Mouse (Mus musculus) neural tube, embryonic 10.5 days (tissue): ENCODE measurements around the gene Plcl2.

ENCODE experiments used
- DNase-seq: peaks from one replicate; pipeline ENCODE4 v3.0.0-alpha.2; 2017; ENCODE audit warnings: low spot score; ENCODE audit errors: extremely low spot score

Gene Plcl2

GRCm38 (mm10) chr17:50499091-50499790, 10.0 kb upstream of the Plcl2 start:
- DNase-seq = no peak

GRCm38 (mm10) chr17:50500806-50501205, 8.4 kb upstream of the Plcl2 start:
- no peak for DNase-seq

- DNase-seq = no peak
Observed at GRCm38 (mm10) chr17:50503075-50503474, 6.1 kb upstream of the Plcl2 start.

- no peak for DNase-seq
Observed at GRCm38 (mm10) chr17:50504070-50504846, 4.9 kb upstream of the Plcl2 start.

GRCm38 (mm10) chr17:50505910-50506634, 3.1 kb upstream of the Plcl2 start:
- DNase-seq = no peak

- no peak for DNase-seq
Observed at GRCm38 (mm10) chr17:50506861-50507321, 2.3 kb upstream of the Plcl2 start.

- no peak for DNase-seq
Observed at GRCm38 (mm10) chr17:50508055-50508774, 988 bp upstream of the Plcl2 start.

GRCm38 (mm10) chr17:50508775-50509250, 390 bp upstream of the Plcl2 start:
- peak; percentile 88 for DNase-seq

- no peak for DNase-seq
Observed at GRCm38 (mm10) chr17:50510279-50510678, 1.1 kb downstream of the Plcl2 start.

GRCm38 (mm10) chr17:50510741-50511140, 1.5 kb downstream of the Plcl2 start:
- DNase-seq = no peak

GRCm38 (mm10) chr17:50512222-50512621, 3.0 kb downstream of the Plcl2 start:
- no peak for DNase-seq

GRCm38 (mm10) chr17:50512841-50513240, 3.6 kb downstream of the Plcl2 start:
- DNase-seq = no peak

- DNase-seq = no peak
Observed at GRCm38 (mm10) chr17:50513376-50513775, 4.2 kb downstream of the Plcl2 start.

- no peak for DNase-seq
Observed at GRCm38 (mm10) chr17:50514012-50514411, 4.8 kb downstream of the Plcl2 start.

GRCm38 (mm10) chr17:50515926-50516325, 6.7 kb downstream of the Plcl2 start:
- no peak for DNase-seq

GRCm38 (mm10) chr17:50517781-50518415, 8.7 kb downstream of the Plcl2 start:
- DNase-seq = no peak

- DNase-seq = no peak
Observed at GRCm38 (mm10) chr17:50519588-50519987, 10.4 kb downstream of the Plcl2 start.

GRCm38 (mm10) chr17:50522473-50523083, 13.4 kb downstream of the Plcl2 start:
- no peak for DNase-seq

GRCm38 (mm10) chr17:50524970-50525369, 15.8 kb downstream of the Plcl2 start:
- no peak for DNase-seq

GRCm38 (mm10) chr17:50525821-50526220, 16.6 kb downstream of the Plcl2 start:
- no peak for DNase-seq
